Mouse (Mus musculus): ENCODE data around the gene Rin1. TPM values are rescaled to one million over a fixed set of nuclear protein-coding genes. Genes with fewer than 3 reads are reported as not detected.

Gene Rin1
- polyA plus RNA-seq, 1 experiment from 2014 or later = 1.9 TPM

- H3K4me1 ChIP-seq (replicated peaks) = peaks cover 55% of the 10 kb centered on the region
- WGBS = 6% methylated on average over 31 of the region's 31 CpGs
These were observed 47.5 kb downstream of the Rin1 start for GRCm38 (mm10) chr19:5097521-5098362.

GRCm38 (mm10) chr19:5098363-5099143 is 48.3 kb downstream of the Rin1 start, which contains the start of gene Cnih2:
TSS of gene Cnih2 (minus strand) at chr19:5098521.
- Histone ChIP-seq H3K9me3 (replicated peaks) (no peaks in the 10 kb centered on the region), H3K9ac (peak within 1 kb of the TSS; percentile 69), H3K4me2 (peak within 1 kb of the TSS; percentile 96), H3K4me1 (replicated peaks) (peaks cover 55% of the 10 kb centered on the region), H3K4me3 (peak within 1 kb of the TSS; percentile 55), H3K27ac (no peak within 1 kb of the TSS), H3K36me3 (peaks cover 38% of the 10 kb centered on the region), H3K27me3 (peaks cover 15% of the 10 kb centered on the region; the same call in 1 of the 2 replicates)
- 3% methylated on average over 45 of the region's 48 CpGs for WGBS
- ATAC-seq (replicated peaks; ENCODE audit: insufficient number of reproducible peaks, insufficient read depth, low FRiP score, low read depth) = peak; percentile 47; the same call in 1 of the 2 replicates

More at GRCm38 (mm10) chr19:5097521-5098362, 47.5 kb downstream of the Rin1 start:
- ATAC-seq (replicated peaks; ENCODE audit: insufficient number of reproducible peaks, insufficient read depth, low FRiP score, low read depth) = no peak
- peaks cover 15% of the 10 kb centered on the region; the same call in 1 of the 2 replicates for H3K27me3 ChIP-seq
- H3K9ac ChIP-seq = peak overlapping the region; percentile 69
- peaks cover 34% of the 10 kb centered on the region for H3K36me3 ChIP-seq
- H3K27ac ChIP-seq = no peak overlapping the region
- H3K9me3 ChIP-seq (replicated peaks) = no peaks in the 10 kb centered on the region
- peak overlapping the region; percentile 96 for H3K4me2 ChIP-seq
- peak overlapping the region; percentile 55 for H3K4me3 ChIP-seq

- no peaks in the 10 kb centered on the region for H3K9me3 ChIP-seq (replicated peaks)
- H3K9ac ChIP-seq = peak overlapping the region; percentile 90
- no peak for ATAC-seq (replicated peaks; ENCODE audit: insufficient number of reproducible peaks, insufficient read depth, low FRiP score, low read depth)
- peaks cover 22% of the 10 kb centered on the region for H3K4me1 ChIP-seq (replicated peaks)
- 4% methylated on average over 9 of the region's 9 CpGs for WGBS
- H3K36me3 ChIP-seq = peaks cover 60% of the 10 kb centered on the region
- peak overlapping the region; percentile 87 for H3K4me2 ChIP-seq
- H3K4me3 ChIP-seq = peak overlapping the region; percentile 88
- peak overlapping the region; percentile 96 for H3K27ac ChIP-seq
- no peaks in the 10 kb centered on the region for H3K27me3 ChIP-seq
These were observed 55.8 kb downstream of the Rin1 start for GRCm38 (mm10) chr19:5106074-5106473.

Other genes with a start within 250 kb of the Rin1 start
- 22.6 and 30.5 TPM in 2 replicates for gene Gm21992, start 238.9 kb upstream of the Rin1 start, polyA plus RNA-seq (2015; fragmentation: Nextera tagmentation; extraction: Ambion mirVana)
- 40.2 and 51.1 TPM in 2 replicates for gene Rbm14, start 238.8 kb upstream of the Rin1 start, polyA plus RNA-seq (2015; fragmentation: Nextera tagmentation; extraction: Ambion mirVana)
- gene Ccs, start 211.1 kb upstream of the Rin1 start, polyA plus RNA-seq (2015; fragmentation: Nextera tagmentation; extraction: Ambion mirVana) = 33.4 and 41.7 TPM in 2 replicates
- gene Ccdc87, start 211.1 kb upstream of the Rin1 start, polyA plus RNA-seq (2015; fragmentation: Nextera tagmentation; extraction: Ambion mirVana) = 0.04 and 0.05 TPM in 2 replicates
- gene Ctsf, start 195.4 kb upstream of the Rin1 start, polyA plus RNA-seq (2015; fragmentation: Nextera tagmentation; extraction: Ambion mirVana) = 37.4 and 42.6 TPM in 2 replicates
- gene Actn3, start 172.6 kb upstream of the Rin1 start, polyA plus RNA-seq (2015; fragmentation: Nextera tagmentation; extraction: Ambion mirVana) = 2.1 and 9.1 TPM in 2 replicates
- 6.6 and 9.9 TPM in 2 replicates for gene Zdhhc24, start 171.8 kb upstream of the Rin1 start, polyA plus RNA-seq (2015; fragmentation: Nextera tagmentation; extraction: Ambion mirVana)
- gene Bbs1, start 143.9 kb upstream of the Rin1 start, polyA plus RNA-seq (2015; fragmentation: Nextera tagmentation; extraction: Ambion mirVana) = 2.2 and 2.7 TPM in 2 replicates
- 63.6 and 84.8 TPM in 2 replicates for gene Dpp3, start 122.2 kb upstream of the Rin1 start, polyA plus RNA-seq (2015; fragmentation: Nextera tagmentation; extraction: Ambion mirVana)
- 0.38 and 0.52 TPM in 2 replicates for gene Peli3, start 107.4 kb upstream of the Rin1 start, polyA plus RNA-seq (2015; fragmentation: Nextera tagmentation; extraction: Ambion mirVana)
- 82.6 and 97.3 TPM in 2 replicates for gene Mrpl11, start 88.3 kb upstream of the Rin1 start, polyA plus RNA-seq (2015; fragmentation: Nextera tagmentation; extraction: Ambion mirVana)
- gene Npas4, start 60.2 kb upstream of the Rin1 start, polyA plus RNA-seq (2015; fragmentation: Nextera tagmentation; extraction: Ambion mirVana) = 0.10 and 0.23 TPM in 2 replicates
- 8.8 and 11.1 TPM in 2 replicates for gene Slc29a2, start 26.6 kb upstream of the Rin1 start, polyA plus RNA-seq (2015; fragmentation: Nextera tagmentation; extraction: Ambion mirVana)
- gene B4gat1, start 11.7 kb upstream of the Rin1 start, polyA plus RNA-seq (2015; fragmentation: Nextera tagmentation; extraction: Ambion mirVana) = 43.1 and 43.6 TPM in 2 replicates
- 1.4 and 1.5 TPM in 2 replicates for gene AC124502.3, start 11.6 kb upstream of the Rin1 start, polyA plus RNA-seq (2015; fragmentation: Nextera tagmentation; extraction: Ambion mirVana)
- gene Brms1, start 9.1 kb upstream of the Rin1 start, polyA plus RNA-seq (2015; fragmentation: Nextera tagmentation; extraction: Ambion mirVana) = 23.0 and 31.9 TPM in 2 replicates
- gene Cd248, start 17.6 kb downstream of the Rin1 start, polyA plus RNA-seq (2015; fragmentation: Nextera tagmentation; extraction: Ambion mirVana) = 18.1 and 39.3 TPM in 2 replicates
- 3.0 and 4.5 TPM in 2 replicates for gene Tmem151a, start 35.0 kb downstream of the Rin1 start, polyA plus RNA-seq (2015; fragmentation: Nextera tagmentation; extraction: Ambion mirVana)
- 82.0 and 92.3 TPM in 2 replicates for gene Yif1a, start 38.1 kb downstream of the Rin1 start, polyA plus RNA-seq (2015; fragmentation: Nextera tagmentation; extraction: Ambion mirVana)
- gene Cnih2, start 48.0 kb downstream of the Rin1 start, polyA plus RNA-seq (2015; fragmentation: Nextera tagmentation; extraction: Ambion mirVana) = 2.9 and 5.7 TPM in 2 replicates
- 208 and 236 TPM in 2 replicates for gene Rab1b, start 56.6 kb downstream of the Rin1 start, polyA plus RNA-seq (2015; fragmentation: Nextera tagmentation; extraction: Ambion mirVana)
- gene Klc2, start 68.1 kb downstream of the Rin1 start, polyA plus RNA-seq (2015; fragmentation: Nextera tagmentation; extraction: Ambion mirVana) = 17.1 and 21.8 TPM in 2 replicates
- 15.1 and 21.6 TPM in 2 replicates for gene Pacs1, start 222.6 kb downstream of the Rin1 start, polyA plus RNA-seq (2015; fragmentation: Nextera tagmentation; extraction: Ambion mirVana)
- 195 and 216 TPM in 2 replicates for gene Sf3b2, start 245.0 kb downstream of the Rin1 start, polyA plus RNA-seq (2015; fragmentation: Nextera tagmentation; extraction: Ambion mirVana)
- gene Gal3st3, start 247.8 kb downstream of the Rin1 start, polyA plus RNA-seq (2015; fragmentation: Nextera tagmentation; extraction: Ambion mirVana) = 7.3 and 7.7 TPM in 2 replicates